Mouse (Mus musculus) hindbrain, embryonic 11.5 days (tissue): ENCODE data around the gene Wap. TPM values are rescaled to one million over a fixed set of nuclear protein-coding genes. Genes with fewer than 3 reads are reported as not detected.

Source experiments
- ATAC-seq: fragments of 200-750 bp; cut with Nextera tagmentation; 2 replicates; pipeline ENCODE4 v1.8.0; 2017; ENCODE audit warnings: mild to moderate bottlenecking, moderate TSS enrichment, moderate library complexity; ENCODE audit not compliant: low FRiP score
- DNase-seq: peaks from one replicate; pipeline ENCODE4 v3.0.0-alpha.2; 2015; ENCODE audit warnings: low spot score
- H3K27ac ChIP-seq: fragments of 300-500 bp; sonication (generic); 2 replicates; pipeline ENCODE4 v1.5.1; 2014; ENCODE audit warnings: mild to moderate bottlenecking, low read depth, low read length
- H3K27me3 ChIP-seq: fragments of 300-500 bp; sonication (generic); 2 replicates; pipeline ENCODE4 v1.6.1; 2014; ENCODE audit warnings: mild to moderate bottlenecking, low read length, moderate library complexity, mixed read lengths; ENCODE audit not compliant: control insufficient read depth, insufficient read depth
- H3K36me3 ChIP-seq: fragments of 300-500 bp; sonication (generic); 2 replicates; pipeline ENCODE4 v1.6.1; 2014; ENCODE audit warnings: mild to moderate bottlenecking, low read length, moderate library complexity, mixed read lengths; ENCODE audit not compliant: control insufficient read depth, insufficient read depth
- H3K4me1 ChIP-seq: fragments of 300-500 bp; sonication (generic); replicated peaks from 2 replicates; pipeline ENCODE4 v1.6.1; 2014; ENCODE audit warnings: low read length, mixed read lengths; ENCODE audit not compliant: control insufficient read depth, insufficient read depth
- H3K4me2 ChIP-seq: fragments of 300-500 bp; sonication (generic); replicated peaks from 2 replicates; pipeline ENCODE4 v1.6.1; 2014; ENCODE audit warnings: mild to moderate bottlenecking, low read depth, low read length
- H3K4me3 ChIP-seq: fragments of 300-500 bp; sonication (generic); 2 replicates; pipeline ENCODE4 v1.5.1; 2014; ENCODE audit warnings: low read depth, low read length
- H3K9ac ChIP-seq: fragments of 300-500 bp; sonication (generic); 2 replicates; pipeline ENCODE4 v1.6.1; 2014; ENCODE audit warnings: low read depth, low read length
- H3K9me3 ChIP-seq: fragments of 300-500 bp; sonication (generic); 2 replicates; pipeline ENCODE4 v1.6.1; 2016; ENCODE audit warnings: low read length; ENCODE audit not compliant: control insufficient read depth
- WGBS: fragments of 180-500 bp; shearing (Covaris S2); extraction: QIAGEN DNeasy Blood & Tissue Kit; methylation state at CpG from one replicate; pipeline ENCODE4 v1.1.7; 2014; 5-methylcytosine and 5-hydroxymethylcytosine counted together
- polyA plus RNA-seq: library from polyadenylated mRNA; unstranded; fragments of >200 nt; fragmentation: Nextera tagmentation; extraction: Ambion mirVana; gene quantifications from 2 replicates; pipeline ENCODE4 v1.2.1, GENCODE M21; 2014

Wap gene
- polyA plus RNA-seq, 1 experiment from 2014 or later, result not detected

- Histone ChIP-seq H3K4me3 (0 out of 2 replicates have a peak overlapping the region, but pooled peaks have one; percentile 52), H3K9me3 (no peaks in the 10 kb centered on the region), H3K27me3 (peaks cover 4% of the 10 kb centered on the region), H3K9ac (no peak overlapping the region), H3K36me3 (no peaks in the 10 kb centered on the region), H3K4me2 (peak overlapping the region; percentile 57), H3K4me1 (peaks cover 21% of the 10 kb centered on the region), H3K27ac (no peak overlapping the region)
- ATAC-seq, result no peak
- DNase-seq, result no peak
- WGBS, result 85% methylated on average over 9 of the region's 9 CpGs
These were observed 35.2 kb downstream of the Wap start for GRCm38 (mm10) chr11:6603224-6603623.

- Histone ChIP-seq H3K9ac (no peak overlapping the region), H3K4me2 (no peak overlapping the region), H3K4me3 (no peak overlapping the region), H3K27ac (no peak overlapping the region), H3K36me3 (no peaks in the 10 kb centered on the region), H3K9me3 (no peaks in the 10 kb centered on the region), H3K27me3 (peaks cover 4% of the 10 kb centered on the region), H3K4me1 (peaks cover 22% of the 10 kb centered on the region)
- ATAC-seq (no peak), DNase-seq (no peak)
- 86% methylated on average over 9 of the region's 9 CpGs for WGBS
These were observed 35.8 kb downstream of the Wap start for GRCm38 (mm10) chr11:6602662-6603061.

GRCm38 (mm10) chr11:6601649-6602480 is 36.6 kb downstream of the Wap start:
- H3K27ac ChIP-seq, result no peak overlapping the region
- H3K9ac ChIP-seq, result no peak overlapping the region
- no peak overlapping the region for H3K4me2 ChIP-seq
- WGBS, result 83% methylated on average over 20 of the region's 20 CpGs
- H3K27me3 ChIP-seq, result peaks cover 4% of the 10 kb centered on the region
- DNase-seq, result no peak
- H3K36me3 ChIP-seq, result no peaks in the 10 kb centered on the region
- no peak for ATAC-seq
- H3K4me3 ChIP-seq, result no peak overlapping the region
- H3K4me1 ChIP-seq, result peaks cover 22% of the 10 kb centered on the region
- H3K9me3 ChIP-seq, result no peaks in the 10 kb centered on the region

GRCm38 (mm10) chr11:6600284-6600944 is 38.0 kb downstream of the Wap start:
- H3K4me1 ChIP-seq, result peaks cover 22% of the 10 kb centered on the region

GRCm38 (mm10) chr11:6599831-6600230 is 38.6 kb downstream of the Wap start:
- Histone ChIP-seq H3K4me1 (peaks cover 22% of the 10 kb centered on the region), H3K9ac (peak overlapping the region; percentile 40; the same call in 1 of the 2 replicates), H3K36me3 (no peaks in the 10 kb centered on the region), H3K4me2 (no peak overlapping the region; the same call in 1 of the 2 replicates), H3K4me3 (no peak overlapping the region), H3K27ac (peak overlapping the region; percentile 83), H3K27me3 (peaks cover 1% of the 10 kb centered on the region), H3K9me3 (no peaks in the 10 kb centered on the region)
- WGBS, result 77% methylated on average over 6 of the region's 6 CpGs
- ATAC-seq, result peak; percentile 10; the same call in 1 of the 2 replicates
- peak; percentile 8 for DNase-seq

More at GRCm38 (mm10) chr11:6600284-6600944, 38.0 kb downstream of the Wap start:
- Histone ChIP-seq H3K27me3 (peaks cover 4% of the 10 kb centered on the region), H3K27ac (peak overlapping the region; percentile 83), H3K4me3 (no peak overlapping the region), H3K36me3 (no peaks in the 10 kb centered on the region), H3K9ac (no peak overlapping the region), H3K4me2 (no peak overlapping the region), H3K9me3 (no peaks in the 10 kb centered on the region)
- DNase-seq (no peak), ATAC-seq (no peak)
- 85% methylated on average over 8 of the region's 8 CpGs for WGBS

- Histone ChIP-seq H3K4me1 (peaks cover 22% of the 10 kb centered on the region), H3K4me3 (0 out of 2 replicates have a peak overlapping the region, but pooled peaks have one; percentile 12), H3K27ac (peak overlapping the region; percentile 83), H3K27me3 (no peaks in the 10 kb centered on the region; the same call in 1 of the 2 replicates), H3K36me3 (peaks cover 3% of the 10 kb centered on the region; the same call in 1 of the 2 replicates), H3K9ac (peak overlapping the region; percentile 40), H3K4me2 (peak overlapping the region; percentile 34), H3K9me3 (no peaks in the 10 kb centered on the region)
- DNase-seq, result peak; percentile 73
- 26% methylated on average over 20 of the region's 27 CpGs for WGBS
- peak; percentile 82 for ATAC-seq
These were observed 39.3 kb downstream of the Wap start for GRCm38 (mm10) chr11:6599011-6599681.

- DNase-seq (peak; percentile 7), ATAC-seq (peak; percentile 20)
- peak overlapping the region; percentile 34 for H3K4me2 ChIP-seq
- H3K27me3 ChIP-seq, result no peaks in the 10 kb centered on the region
- WGBS, result 59% methylated on average over 19 of the region's 19 CpGs
- 0 out of 2 replicates have a peak overlapping the region, but pooled peaks have one; percentile 12 for H3K4me3 ChIP-seq
- H3K36me3 ChIP-seq, result peaks cover 3% of the 10 kb centered on the region
- peak overlapping the region; percentile 83 for H3K27ac ChIP-seq
- peak overlapping the region; percentile 40; the same call in 1 of the 2 replicates for H3K9ac ChIP-seq
- H3K9me3 ChIP-seq, result no peaks in the 10 kb centered on the region
- H3K4me1 ChIP-seq, result peaks cover 20% of the 10 kb centered on the region
These were observed 40.1 kb downstream of the Wap start for GRCm38 (mm10) chr11:6598191-6598889.

GRCm38 (mm10) chr11:6597523-6597922 is 40.9 kb downstream of the Wap start:
- 83% methylated on average over 7 of the region's 7 CpGs for WGBS
- Histone ChIP-seq H3K36me3 (peaks cover 4% of the 10 kb centered on the region), H3K4me2 (no peak overlapping the region), H3K4me3 (no peak overlapping the region), H3K27ac (no peak overlapping the region), H3K9me3 (no peaks in the 10 kb centered on the region), H3K4me1 (peaks cover 20% of the 10 kb centered on the region), H3K9ac (no peak overlapping the region), H3K27me3 (no peaks in the 10 kb centered on the region)
- no peak for ATAC-seq
- peak; percentile 18 for DNase-seq
